Mouse (Mus musculus) embryo, embryonic 11 days (tissue): ENCODE results near the gene Atp5s.
A peak's percentile ranks its signal among the peaks of the same experiment; 100 is the strongest.

Experiments
- DNase-seq: peaks from one replicate; pipeline ENCODE4 v3.0.0-alpha.2; 2015

Gene Atp5s

GRCm38 (mm10) chr12:69724711-69725460 is at the start of gene Atp5s, which contains the start of gene L2hgdh:
Atp5s (plus strand) TSS chr12:69724950.
L2hgdh (minus strand) TSS chr12:69724873.
- peak; percentile 98 for DNase-seq

- no peak for DNase-seq
Observed at GRCm38 (mm10) chr12:69676157-69676556, 48.6 kb upstream of the Atp5s start.

- DNase-seq, result peak; percentile 65
Observed at GRCm38 (mm10) chr12:69680635-69681565, 43.9 kb upstream of the Atp5s start.

- peak; percentile 81 for DNase-seq
Observed at GRCm38 (mm10) chr12:69681566-69682061, 43.1 kb upstream of the Atp5s start, which contains the start of gene Sos2. Sos2 (minus strand) TSS chr12:69681852.

- DNase-seq, result peak; percentile 93
Observed at GRCm38 (mm10) chr12:69682065-69682787, 42.5 kb upstream of the Atp5s start.

GRCm38 (mm10) chr12:69682788-69683419 is 41.8 kb upstream of the Atp5s start:
- DNase-seq, result no peak

GRCm38 (mm10) chr12:69683537-69683936 is 41.2 kb upstream of the Atp5s start:
- no peak for DNase-seq

- no peak for DNase-seq
Observed at GRCm38 (mm10) chr12:69688368-69688767, 36.4 kb upstream of the Atp5s start.

- DNase-seq, result no peak
Observed at GRCm38 (mm10) chr12:69689094-69689493, 35.7 kb upstream of the Atp5s start.

- no peak for DNase-seq
Observed at GRCm38 (mm10) chr12:69690714-69691113, 34.0 kb upstream of the Atp5s start.

GRCm38 (mm10) chr12:69693471-69693870 is 31.3 kb upstream of the Atp5s start:
- DNase-seq, result no peak

GRCm38 (mm10) chr12:69696746-69697145 is 28.0 kb upstream of the Atp5s start:
- DNase-seq, result peak; percentile 75

- DNase-seq, result no peak
Observed at GRCm38 (mm10) chr12:69698352-69698751, 26.4 kb upstream of the Atp5s start.

GRCm38 (mm10) chr12:69704799-69705458 is 19.8 kb upstream of the Atp5s start:
- DNase-seq, result no peak

- DNase-seq, result no peak
Observed at GRCm38 (mm10) chr12:69713628-69714027, 11.1 kb upstream of the Atp5s start.

GRCm38 (mm10) chr12:69722857-69723256 is 1.9 kb upstream of the Atp5s start:
- no peak for DNase-seq

GRCm38 (mm10) chr12:69723376-69723775 is 1.4 kb upstream of the Atp5s start:
- no peak for DNase-seq

- peak; percentile 4 for DNase-seq
Observed at GRCm38 (mm10) chr12:69724018-69724710, 586 bp upstream of the Atp5s start.

GRCm38 (mm10) chr12:69729246-69729645 is 4.5 kb downstream of the Atp5s start:
- DNase-seq, result no peak

GRCm38 (mm10) chr12:69730306-69730705 is 5.6 kb downstream of the Atp5s start:
- DNase-seq, result no peak

GRCm38 (mm10) chr12:69732221-69732620 is 7.5 kb downstream of the Atp5s start:
- DNase-seq, result no peak
